Mouse (Mus musculus): ENCODE results near the gene Gm8159.
"Not testable (repeated sequence)": the region's sequence is repeated elsewhere in the genome, so short reads cannot be mapped to it uniquely, and the experiment has no call there.

- TF ChIP-seq CTCF (IDR thresholded peaks at IDR 0.05); EP300 (IDR thresholded peaks at IDR 0.05; ENCODE audit: insufficient read depth, low read depth, low read length): not testable (repeated sequence)
These were observed 31.7 kb downstream of the Gm8159 start, which contains the start of gene Gm3239 for GRCm38 (mm10) chr14:4663892-4664291.
